In the genomic region with DNA sequence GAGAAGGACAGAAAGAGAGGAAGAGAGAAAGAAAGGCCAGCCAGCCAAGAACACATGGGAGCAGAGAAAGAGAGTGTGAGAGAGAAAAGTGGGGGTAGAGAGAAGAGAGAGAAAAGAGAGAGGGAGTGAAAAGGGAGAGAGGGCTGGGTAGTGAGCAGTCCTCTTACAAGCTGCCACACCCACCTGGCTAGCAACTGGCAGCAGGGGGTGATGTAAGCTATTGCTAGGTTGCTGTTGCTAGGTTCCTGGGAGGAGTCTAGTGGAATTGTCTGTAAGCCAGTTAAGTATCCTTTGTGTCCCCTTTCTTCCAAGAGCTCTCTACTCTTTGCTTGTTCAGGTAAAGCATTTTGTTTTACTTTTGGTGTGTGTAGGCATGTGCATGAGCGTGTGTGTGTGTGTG, we compare ENCODE assay signal across 16 mouse cellular contexts. TPM values are rescaled to one million over a fixed set of nuclear protein-coding genes. Genes with fewer than 3 reads are reported as not detected.
DNase-seq lines count a peak whose midpoint lies in the region; ATAC-seq lines count a peak whose summit lies in the region.
"Had no signal": no experiment of that assay in that cellular context is flagged by ENCODE, and none has a peak within 500 bp of the region (broad histone marks: within the 10 kb centered on the region; RNA-seq: fewer than 3 reads in every experiment).

No protein-coding gene starts in this region.

- H3K4me2 ChIP-seq in midbrain, embryonic 14.5 days (ENCODE audit: low read length): no peak overlapping the region
- H3K4me2 ChIP-seq: heart, embryonic 11.5 days; neural tube, embryonic 12.5 days; stomach, embryonic 15.5 days had no signal

- H3K36me3 ChIP-seq in midbrain, embryonic 14.5 days (ENCODE audit: control insufficient read depth, insufficient read depth, low read length): no peaks in the 10 kb centered on the region
- H3K36me3 ChIP-seq: midbrain, embryonic 10.5 days; neural tube, embryonic 12.5 days; stomach, embryonic 15.5 days had no signal

- WGBS in midbrain, embryonic 14.5 days: 67% methylated on average over 1 of the region's 1 CpGs

- no peak overlapping the region for H3K27ac ChIP-seq in midbrain, embryonic 14.5 days (replicated peaks; ENCODE audit: low read depth, low read length)
- H3K27ac ChIP-seq: midbrain, embryonic 10.5 days; neural tube, embryonic 12.5 days; stomach, embryonic 15.5 days had no signal

- H3K27me3 ChIP-seq in midbrain, embryonic 14.5 days (ENCODE audit: control insufficient read depth, insufficient read depth, low read length): no peaks in the 10 kb centered on the region
- H3K27me3 ChIP-seq: neural tube, embryonic 12.5 days; stomach, embryonic 15.5 days had no signal

- no peak overlapping the region for H3K9ac ChIP-seq in midbrain, embryonic 14.5 days (replicated peaks; ENCODE audit: low read length)
- H3K9ac ChIP-seq: neural tube, embryonic 12.5 days; stomach, embryonic 15.5 days had no signal

- H3K4me1 ChIP-seq in midbrain, embryonic 14.5 days (ENCODE audit: control insufficient read depth, insufficient read depth, low read length): peaks cover 8% of the 10 kb centered on the region; the same call in 1 of the 2 replicates
- H3K4me1 ChIP-seq: neural tube, embryonic 12.5 days; stomach, embryonic 15.5 days had no signal

- DNase-seq in layer of hippocampus, adult 11-12 months (ENCODE audit: low spot score): peak; percentile 37
- DNase-seq in layer of hippocampus, postnatal 10 days (ENCODE audit: low spot score in 2 of 2): no peak
- DNase-seq in 3134 (ENCODE audit: extremely low read depth, insufficient read length, low spot score) (peak; percentile 11), ES-CJ7 (ENCODE audit: low read depth, low spot score) (peak; percentile 28)
- no peak for DNase-seq in kidney, adult 11 months
- no peak for DNase-seq in midbrain, embryonic 14.5 days
- DNase-seq: cerebellum, adult 18-20 months had no signal

- peak; percentile 13; the same call in 1 of the 2 replicates for ATAC-seq in neutrophil, adult 5-6 weeks (ENCODE audit: extremely low read depth, insufficient number of reproducible peaks, low FRiP score, poor library complexity, severe bottlenecking)
- no peak for ATAC-seq in midbrain, embryonic 14.5 days (ENCODE audit: low FRiP score, low TSS enrichment)
- ATAC-seq: inflammation-experienced regulatory T-cells, adult 6 months had no signal

- H3K9me3 ChIP-seq in midbrain, embryonic 14.5 days (ENCODE audit: control insufficient read depth, low read length): no peaks in the 10 kb centered on the region
- H3K9me3 ChIP-seq: midbrain, embryonic 10.5 days; neural tube, embryonic 12.5 days; stomach, embryonic 15.5 days had no signal

- H3K4me3 ChIP-seq in midbrain, embryonic 14.5 days (replicated peaks; ENCODE audit: low read depth, low read length): no peak overlapping the region
- H3K4me3 ChIP-seq: midbrain, embryonic 10.5 days; neural tube, embryonic 12.5 days; stomach, embryonic 15.5 days had no signal

RNA-seq across cellular contexts. Expression of a gene that starts 25.4 kb away (rescaled TPM):
- total RNA-seq in layer of hippocampus, postnatal 10 days (2021): 1 to 10 TPM; 4.8 to 6.2 TPM
- total RNA-seq in neutrophil, adult 5-6 weeks (2017): not detected in 2 replicates
- 0.51 and 0.63 TPM in 2 replicates for polyA plus RNA-seq in midbrain, embryonic 14.5 days (2014; fragmentation: Nextera tagmentation; extraction: Ambion mirVana)
- total RNA-seq: gastrocnemius, adult 8-10 months; hematopoietic stem cell, adult 5-6 weeks had no signal
- polyA plus RNA-seq: inflammation-experienced regulatory T-cells, adult 6 months; limb, embryonic 11.5 days; midbrain, embryonic 10.5 days; neural tube, embryonic 12.5 days had no signal

Comparison
In these comparisons a context has a peak if more than half of its experiments do, and no peak if none do; other contexts are left out.
1. DNase-seq: peak in layer of hippocampus, adult 11-12 months (single experiment), 3134 (single experiment) and ES-CJ7 (single experiment); none in layer of hippocampus, postnatal 10 days (0 of 2), kidney, adult 11 months (single experiment) and midbrain, embryonic 14.5 days (single experiment).